Comparison of ENCODE assay signal across 8 mouse cellular contexts in the genomic region with DNA sequence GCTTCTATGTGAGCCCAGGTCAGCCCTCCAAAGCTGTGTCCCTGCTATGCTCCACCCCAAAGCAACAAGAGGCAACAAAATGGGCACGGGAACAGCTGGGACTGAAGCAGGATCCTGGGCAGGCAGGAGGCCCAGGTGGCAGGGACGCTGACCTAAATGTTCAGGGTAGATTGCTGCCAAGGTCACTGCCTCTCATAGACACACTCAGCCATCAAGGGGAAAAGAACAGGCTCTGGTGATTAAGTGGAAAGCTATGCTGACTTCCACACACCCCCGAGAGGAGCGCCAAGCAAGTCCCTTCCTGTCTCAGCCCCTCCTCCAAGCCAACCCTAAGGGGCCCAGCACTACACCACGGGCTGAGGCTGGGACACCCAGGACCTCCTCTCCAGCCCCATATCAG.
DNase-seq lines count a peak whose midpoint lies in the region; ATAC-seq and TF ChIP-seq lines count a peak whose summit lies in the region.

No protein-coding gene starts in this region.

- no peak for TF ChIP-seq CTCF in layer of hippocampus, adult 2 months (conservative IDR thresholded peaks at IDR 0.05)

- no peak overlapping the region for H3K9ac ChIP-seq in kidney, embryonic 14.5 days (ENCODE audit: low read depth, low read length)

- peaks cover 28% of the 10 kb centered on the region for H3K4me1 ChIP-seq in kidney, embryonic 14.5 days (ENCODE audit: control insufficient read depth, insufficient read depth, low read length)

- H3K9me3 ChIP-seq in kidney, embryonic 14.5 days (ENCODE audit: control insufficient read depth, low read length) = peaks cover 2% of the 10 kb centered on the region; the same call in 1 of the 2 replicates

- WGBS in kidney, embryonic 14.5 days = 13% methylated on average over 5 of the region's 5 CpGs

- no peaks in the 10 kb centered on the region for H3K36me3 ChIP-seq in kidney, embryonic 14.5 days (ENCODE audit: control insufficient read depth, insufficient read depth, low read length)

- no peak overlapping the region for H3K4me3 ChIP-seq in layer of hippocampus, adult 2 months
- H3K4me3 ChIP-seq in kidney, embryonic 14.5 days (ENCODE audit: low read length) = no peak overlapping the region

- peak; percentile 50; the same call in 1 of the 2 replicates for ATAC-seq in kidney, embryonic 14.5 days (ENCODE audit: low FRiP score, low TSS enrichment)

- H3K27ac ChIP-seq in layer of hippocampus, adult 2 months = peak overlapping the region; percentile 53; the same call in 1 of the 2 replicates
- H3K27ac ChIP-seq in kidney, embryonic 14.5 days (ENCODE audit: low read depth, low read length) = peak overlapping the region; percentile 56; the same call in 1 of the 2 replicates

- DNase-seq in layer of hippocampus, adult 2 months (ENCODE audit: low spot score in 2 of 2) = no peak
- no peak for DNase-seq in layer of hippocampus, postnatal 10 days (ENCODE audit: low spot score in 2 of 2)
- peak; percentile 82 to 92 for DNase-seq in heart, adult 18-20 months
- peak; percentile 79 for DNase-seq in lung, postnatal 14 days
- no peak for DNase-seq in embryo, embryonic 10.5 days (ENCODE audit: low spot score)
- no peak for DNase-seq in right cerebral cortex, postnatal 10 days (ENCODE audit: low spot score in 2 of 2)
- no peak for DNase-seq in layer of hippocampus, postnatal 25 days (ENCODE audit: extremely low spot score in 1 of 2, low spot score in 1 of 2)

- H3K27me3 ChIP-seq in kidney, embryonic 14.5 days (ENCODE audit: control insufficient read depth, insufficient read depth, low read length) = no peaks in the 10 kb centered on the region; the same call in 1 of the 2 replicates

- no peak overlapping the region for H3K4me2 ChIP-seq in kidney, embryonic 14.5 days (replicated peaks; ENCODE audit: low read depth, low read length)

Comparison
In these comparisons a context has a peak if more than half of its experiments do, and no peak if none do; other contexts are left out.
1. DNase-seq: peak in heart, adult 18-20 months (2 of 2) and lung, postnatal 14 days (single experiment); none in layer of hippocampus, adult 2 months (0 of 2), layer of hippocampus, postnatal 10 days (0 of 2), embryo, embryonic 10.5 days (single experiment), right cerebral cortex, postnatal 10 days (0 of 2) and layer of hippocampus, postnatal 25 days (0 of 2).